Mouse (Mus musculus): ENCODE results near the gene Tmem129.
A peak's percentile ranks its signal among the peaks of the same experiment; 100 is the strongest.

Gene Tmem129

GRCm38 (mm10) chr5:33687142-33687541 lies 28.9 kb upstream of the Tmem129 start:
- DNase-seq (ENCODE audit: low spot score): no peak

- no peak for DNase-seq (ENCODE audit: low spot score)
Measured at GRCm38 (mm10) chr5:33684932-33685331, 26.7 kb upstream of the Tmem129 start.

- peak; percentile 81 for DNase-seq (ENCODE audit: low spot score)
Measured at GRCm38 (mm10) chr5:33683897-33684652, 25.9 kb upstream of the Tmem129 start.

- no peak for DNase-seq (ENCODE audit: low spot score)
Measured at GRCm38 (mm10) chr5:33682963-33683362, 24.7 kb upstream of the Tmem129 start.

- DNase-seq (ENCODE audit: low spot score): no peak
Measured at GRCm38 (mm10) chr5:33681611-33682388, 23.6 kb upstream of the Tmem129 start.

GRCm38 (mm10) chr5:33681044-33681443 lies 22.8 kb upstream of the Tmem129 start:
- no peak for DNase-seq (ENCODE audit: low spot score)

- no peak for DNase-seq (ENCODE audit: low spot score)
Measured at GRCm38 (mm10) chr5:33678244-33678643, 20.0 kb upstream of the Tmem129 start.

- peak; percentile 85 for DNase-seq (ENCODE audit: low spot score)
Measured at GRCm38 (mm10) chr5:33675964-33676363, 17.7 kb upstream of the Tmem129 start.

GRCm38 (mm10) chr5:33674439-33674838 lies 16.2 kb upstream of the Tmem129 start:
- DNase-seq (ENCODE audit: low spot score): no peak

- DNase-seq (ENCODE audit: low spot score): no peak
Measured at GRCm38 (mm10) chr5:33671659-33672058, 13.4 kb upstream of the Tmem129 start.

GRCm38 (mm10) chr5:33668223-33668622 lies 10.0 kb upstream of the Tmem129 start:
- DNase-seq (ENCODE audit: low spot score): peak; percentile 35

- no peak for DNase-seq (ENCODE audit: low spot score)
Measured at GRCm38 (mm10) chr5:33658664-33659050, 441 bp upstream of the Tmem129 start.

- no peak for DNase-seq (ENCODE audit: low spot score)
Measured at GRCm38 (mm10) chr5:33657251-33657786, 897 bp downstream of the Tmem129 start.

- DNase-seq (ENCODE audit: low spot score): no peak
Measured at GRCm38 (mm10) chr5:33656739-33657138, 1.5 kb downstream of the Tmem129 start.

GRCm38 (mm10) chr5:33655251-33655840 lies 2.9 kb downstream of the Tmem129 start:
- no peak for DNase-seq (ENCODE audit: low spot score)

- no peak for DNase-seq (ENCODE audit: low spot score)
Measured at GRCm38 (mm10) chr5:33654424-33654823, 3.8 kb downstream of the Tmem129 start.

GRCm38 (mm10) chr5:33652783-33653173 lies 5.4 kb downstream of the Tmem129 start:
- no peak for DNase-seq (ENCODE audit: low spot score)

- DNase-seq (ENCODE audit: low spot score): peak; percentile 98
Measured at GRCm38 (mm10) chr5:33651921-33652782, 6.1 kb downstream of the Tmem129 start, which contains the start of gene Slbp. Slbp (minus strand) TSS chr5:33652574.

- no peak for DNase-seq (ENCODE audit: low spot score)
Measured at GRCm38 (mm10) chr5:33651541-33651920, 6.7 kb downstream of the Tmem129 start.

- DNase-seq (ENCODE audit: low spot score): no peak
Measured at GRCm38 (mm10) chr5:33651017-33651416, 7.2 kb downstream of the Tmem129 start.

- peak; percentile 64 for DNase-seq (ENCODE audit: low spot score)
Measured at GRCm38 (mm10) chr5:33640652-33641051, 17.6 kb downstream of the Tmem129 start.

GRCm38 (mm10) chr5:33638826-33639225 lies 19.4 kb downstream of the Tmem129 start:
- no peak for DNase-seq (ENCODE audit: low spot score)

Measured in embryo, embryonic 10 days (tissue).